Mouse (Mus musculus): Measurements from ENCODE around the gene Bphl. TPM values are rescaled to one million over a fixed set of nuclear protein-coding genes. Genes with fewer than 3 reads are reported as not detected.

The Bphl gene
- 15.3 and 33.4 TPM in 2 replicates for total RNA-seq (2014; fragmentation: Nextera tagmentation)
- total RNA-seq (2017) = 16.5 and 27.3 TPM in 2 replicates

GRCm38 (mm10) chr13:34037172-34038055, at the start of gene Bphl:
Bphl (plus strand) TSS chr13:34037597.
- peak; percentile 97 for ATAC-seq (replicated peaks; ENCODE audit: low FRiP score, low TSS enrichment, poor library complexity, severe bottlenecking)

- no peak for ATAC-seq (replicated peaks; ENCODE audit: low FRiP score, low TSS enrichment, poor library complexity, severe bottlenecking)
Measured at GRCm38 (mm10) chr13:33989625-33990024, 47.8 kb upstream of the Bphl start.

GRCm38 (mm10) chr13:33995197-33995596, 42.2 kb upstream of the Bphl start:
- ATAC-seq (replicated peaks; ENCODE audit: low FRiP score, low TSS enrichment, poor library complexity, severe bottlenecking) = peak; percentile 87

GRCm38 (mm10) chr13:34002058-34003006, 35.1 kb upstream of the Bphl start, which contains the start of the genes Ripk1 and Serpinb6a:
Ripk1 (plus strand) TSS chr13:34002363.
Serpinb6a (minus strand) TSS chr13:34002794.
- ATAC-seq (replicated peaks; ENCODE audit: low FRiP score, low TSS enrichment, poor library complexity, severe bottlenecking) = peak; percentile 94

GRCm38 (mm10) chr13:34003058-34003457, 34.3 kb upstream of the Bphl start:
- peak; percentile 13; the same call in 1 of the 2 replicates for ATAC-seq (replicated peaks; ENCODE audit: low FRiP score, low TSS enrichment, poor library complexity, severe bottlenecking)

GRCm38 (mm10) chr13:34007234-34007633, 30.2 kb upstream of the Bphl start:
- no peak for ATAC-seq (replicated peaks; ENCODE audit: low FRiP score, low TSS enrichment, poor library complexity, severe bottlenecking)

- no peak for ATAC-seq (replicated peaks; ENCODE audit: low FRiP score, low TSS enrichment, poor library complexity, severe bottlenecking)
Measured at GRCm38 (mm10) chr13:34016927-34017569, 20.3 kb upstream of the Bphl start.

- no peak for ATAC-seq (replicated peaks; ENCODE audit: low FRiP score, low TSS enrichment, poor library complexity, severe bottlenecking)
Measured at GRCm38 (mm10) chr13:34018521-34018920, 18.9 kb upstream of the Bphl start.

- no peak for ATAC-seq (replicated peaks; ENCODE audit: low FRiP score, low TSS enrichment, poor library complexity, severe bottlenecking)
Measured at GRCm38 (mm10) chr13:34021998-34022397, 15.4 kb upstream of the Bphl start.

- no peak for ATAC-seq (replicated peaks; ENCODE audit: low FRiP score, low TSS enrichment, poor library complexity, severe bottlenecking)
Measured at GRCm38 (mm10) chr13:34032041-34032440, 5.4 kb upstream of the Bphl start.

GRCm38 (mm10) chr13:34035424-34035823, 2.0 kb upstream of the Bphl start:
- no peak for ATAC-seq (replicated peaks; ENCODE audit: low FRiP score, low TSS enrichment, poor library complexity, severe bottlenecking)

GRCm38 (mm10) chr13:34036726-34037125, 671 bp upstream of the Bphl start:
- no peak for ATAC-seq (replicated peaks; ENCODE audit: low FRiP score, low TSS enrichment, poor library complexity, severe bottlenecking)

- peak; percentile 9; the same call in 1 of the 2 replicates for ATAC-seq (replicated peaks; ENCODE audit: low FRiP score, low TSS enrichment, poor library complexity, severe bottlenecking)
Measured at GRCm38 (mm10) chr13:34038056-34038432, 647 bp downstream of the Bphl start.

- no peak for ATAC-seq (replicated peaks; ENCODE audit: low FRiP score, low TSS enrichment, poor library complexity, severe bottlenecking)
Measured at GRCm38 (mm10) chr13:34038901-34039341, 1.5 kb downstream of the Bphl start.

GRCm38 (mm10) chr13:34040091-34040490, 2.7 kb downstream of the Bphl start:
- no peak for ATAC-seq (replicated peaks; ENCODE audit: low FRiP score, low TSS enrichment, poor library complexity, severe bottlenecking)

- no peak for ATAC-seq (replicated peaks; ENCODE audit: low FRiP score, low TSS enrichment, poor library complexity, severe bottlenecking)
Measured at GRCm38 (mm10) chr13:34043716-34044393, 6.5 kb downstream of the Bphl start.

GRCm38 (mm10) chr13:34045511-34046249, 8.3 kb downstream of the Bphl start:
- no peak for ATAC-seq (replicated peaks; ENCODE audit: low FRiP score, low TSS enrichment, poor library complexity, severe bottlenecking)

GRCm38 (mm10) chr13:34046421-34047012, 9.1 kb downstream of the Bphl start:
- peak; percentile 97 for ATAC-seq (replicated peaks; ENCODE audit: low FRiP score, low TSS enrichment, poor library complexity, severe bottlenecking)
